Mouse (Mus musculus) C2C12 (cell line): ENCODE measurements around the gene Prcc. TPM values are rescaled to one million over a fixed set of nuclear protein-coding genes. Genes with fewer than 3 reads are reported as not detected.

ENCODE experiments used
- H3K27me3 ChIP-seq: one replicate; pipeline ENCODE4 v1.6.1; 2011; ENCODE audit not compliant: control insufficient read depth, insufficient read depth, insufficient read length
- H3K36me3 ChIP-seq: one replicate; pipeline ENCODE4 v1.6.1; 2011; ENCODE audit not compliant: control insufficient read depth, insufficient read depth
- H3K4me3 ChIP-seq: one replicate; pipeline ENCODE4 v1.5.1; 2011; ENCODE audit warnings: mild to moderate bottlenecking, control low read depth; ENCODE audit not compliant: poor library complexity, insufficient read depth, severe bottlenecking
- H3K79me2 ChIP-seq: one replicate; pipeline ENCODE4 v1.6.1; 2011; ENCODE audit not compliant: control insufficient read depth, insufficient read depth
- H3K79me3 ChIP-seq: one replicate; pipeline ENCODE4 v1.6.1; 2011; ENCODE audit warnings: low read depth, control low read depth
- H3ac ChIP-seq: one replicate; pipeline ENCODE3; 2011; ENCODE audit warnings: low read depth; ENCODE audit not compliant: control insufficient read depth, insufficient read length
- CEBPB ChIP-seq: IDR thresholded peaks from one replicate; pipeline ENCODE4 v1.6.1; 2011; ENCODE audit warnings: low read depth, mild to moderate bottlenecking, control low read depth, moderate library complexity
- CTCF ChIP-seq: IDR thresholded peaks from one replicate; pipeline ENCODE4 v1.5.1; 2011; ENCODE audit not compliant: control insufficient read depth, insufficient read depth, insufficient read length
- FOSL1 ChIP-seq: IDR thresholded peaks from one replicate; pipeline ENCODE4 v1.8.0; 2011; ENCODE audit warnings: mild to moderate bottlenecking, low read length; ENCODE audit not compliant: poor library complexity, insufficient read depth, severe bottlenecking
- MAX ChIP-seq: IDR thresholded peaks from one replicate; pipeline ENCODE4 v1.6.1; 2011; ENCODE audit warnings: mild to moderate bottlenecking, control low read depth
- MYOD1 ChIP-seq: IDR thresholded peaks from one replicate; pipeline ENCODE4 v1.6.1; 2011; ENCODE audit warnings: low read depth; ENCODE audit not compliant: control insufficient read depth, insufficient read length
- MYOG ChIP-seq: IDR thresholded peaks from one replicate; pipeline ENCODE4 v1.6.1; 2011; ENCODE audit not compliant: control insufficient read depth, insufficient read length; ENCODE audit errors: extremely low read depth
- USF1 ChIP-seq: IDR thresholded peaks from one replicate; pipeline ENCODE4 v1.6.1; 2011; ENCODE audit warnings: low read depth, mild to moderate bottlenecking, control low read depth, moderate library complexity
- polyA plus RNA-seq: library from polyadenylated mRNA; unstranded; fragments of >200 nt; fragmentation: generic; extraction: Trizol; gene quantifications from one replicate; pipeline ENCODE4 v1.2.1, GENCODE M21; 2012; ENCODE audit warnings: missing spikeins

The Prcc gene
- polyA plus RNA-seq, 1 experiment: 44.3 TPM

- Histone ChIP-seq H3K27me3 (no peaks in the 10 kb centered on the region), H3K79me2 (no peaks in the 10 kb centered on the region), H3ac (no peak overlapping the region), H3K36me3 (peaks cover 59% of the 10 kb centered on the region), H3K4me3 (no peak overlapping the region), H3K79me3 (no peaks in the 10 kb centered on the region)
- TF ChIP-seq CTCF (peak; percentile 45), FOSL1 (no peak)
Observed at GRCm38 (mm10) chr3:87859813-87860212, 25.6 kb downstream of the Prcc start.

- peaks cover 42% of the 10 kb centered on the region for H3K36me3 ChIP-seq
- TF ChIP-seq CTCF (no peak), MAX (no peak), CEBPB (no peak), MYOG (no peak), USF1 (no peak), FOSL1 (no peak), MYOD1 (no peak)
- H3K79me3 ChIP-seq: no peaks in the 10 kb centered on the region
- no peak overlapping the region for H3K4me3 ChIP-seq
- H3K27me3 ChIP-seq: no peaks in the 10 kb centered on the region
- no peak overlapping the region for H3ac ChIP-seq
- H3K79me2 ChIP-seq: no peaks in the 10 kb centered on the region
Observed at GRCm38 (mm10) chr3:87857666-87858065, 27.7 kb downstream of the Prcc start.

GRCm38 (mm10) chr3:87855936-87856335, 29.5 kb downstream of the Prcc start:
- Histone ChIP-seq H3K4me3 (no peak overlapping the region), H3K79me3 (no peaks in the 10 kb centered on the region), H3K36me3 (peaks cover 27% of the 10 kb centered on the region), H3ac (no peak overlapping the region), H3K27me3 (no peaks in the 10 kb centered on the region), H3K79me2 (no peaks in the 10 kb centered on the region)
- TF ChIP-seq FOSL1: no peak
- no peak for TF ChIP-seq MAX
- no peak for TF ChIP-seq MYOG
- TF ChIP-seq CTCF: no peak
- TF ChIP-seq USF1: no peak
- no peak for TF ChIP-seq CEBPB
- no peak for TF ChIP-seq MYOD1

- peaks cover 2% of the 10 kb centered on the region for H3K27me3 ChIP-seq
- H3K36me3 ChIP-seq: peaks cover 24% of the 10 kb centered on the region
- TF ChIP-seq FOSL1: no peak
- no peak for TF ChIP-seq CTCF
- TF ChIP-seq CEBPB: no peak
- TF ChIP-seq MYOD1: no peak
- no peak for TF ChIP-seq MAX
- no peak for TF ChIP-seq USF1
- TF ChIP-seq MYOG: no peak
- no peaks in the 10 kb centered on the region for H3K79me2 ChIP-seq
- H3K4me3 ChIP-seq: no peak overlapping the region
- no peak overlapping the region for H3ac ChIP-seq
- H3K79me3 ChIP-seq: no peaks in the 10 kb centered on the region
Observed at GRCm38 (mm10) chr3:87854795-87855568, 30.4 kb downstream of the Prcc start.

- TF ChIP-seq MYOG (no peak), CEBPB (no peak), MYOD1 (no peak), CTCF (no peak), MAX (no peak), USF1 (no peak), FOSL1 (no peak)
Observed at GRCm38 (mm10) chr3:87849117-87849516, 36.3 kb downstream of the Prcc start.

GRCm38 (mm10) chr3:87847680-87848079, 37.7 kb downstream of the Prcc start:
- no peaks in the 10 kb centered on the region for H3K79me2 ChIP-seq
- H3K27me3 ChIP-seq: peaks cover 11% of the 10 kb centered on the region
- no peaks in the 10 kb centered on the region for H3K79me3 ChIP-seq
- no peak overlapping the region for H3ac ChIP-seq
- TF ChIP-seq USF1 (no peak), MAX (no peak), FOSL1 (no peak), MYOD1 (no peak), MYOG (no peak), CEBPB (no peak), CTCF (no peak)
- H3K36me3 ChIP-seq: no peaks in the 10 kb centered on the region
- H3K4me3 ChIP-seq: no peak overlapping the region

More at GRCm38 (mm10) chr3:87849117-87849516, 36.3 kb downstream of the Prcc start:
- Histone ChIP-seq H3K4me3 (no peak overlapping the region), H3ac (no peak overlapping the region), H3K79me3 (no peaks in the 10 kb centered on the region), H3K27me3 (peaks cover 11% of the 10 kb centered on the region), H3K79me2 (no peaks in the 10 kb centered on the region), H3K36me3 (no peaks in the 10 kb centered on the region)
